Mouse (Mus musculus): Measurements from ENCODE around the gene Mfng.
A peak's percentile ranks its signal among the peaks of the same experiment; 100 is the strongest.

The Mfng gene

GRCm38 (mm10) chr15:78787287-78787856 is 14.1 kb upstream of the Mfng start:
- DNase-seq (ENCODE audit: low read depth, low spot score): no peak

DNA sequence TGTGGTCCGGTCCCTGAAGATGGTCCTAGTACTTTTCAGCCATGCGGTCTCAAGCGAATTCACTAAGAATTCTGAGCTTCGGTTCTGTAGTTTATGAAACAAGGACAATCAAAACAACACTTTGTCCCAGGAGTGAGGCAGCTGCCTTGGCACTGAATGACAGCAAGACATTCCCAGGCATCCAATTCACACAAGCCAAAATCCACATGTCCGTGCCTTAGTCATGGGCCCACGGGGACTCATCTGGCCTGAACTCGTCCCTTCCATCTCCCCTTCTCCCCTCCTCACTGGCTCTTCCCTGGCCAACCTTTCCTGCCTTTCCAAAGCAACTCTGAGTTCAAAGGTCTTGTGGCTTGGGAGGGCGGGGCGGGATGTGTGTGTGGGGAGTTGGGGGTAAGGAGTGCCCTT is 13.1 kb upstream of the Mfng start:
- DNase-seq (ENCODE audit: low read depth, low spot score): no peak

- no peak for DNase-seq (ENCODE audit: low read depth, low spot score)
These were observed 12.7 kb upstream of the Mfng start for GRCm38 (mm10) chr15:78785961-78786360.

- no peak for DNase-seq (ENCODE audit: low read depth, low spot score)
These were observed 12.0 kb upstream of the Mfng start for GRCm38 (mm10) chr15:78785258-78785657.

DNA sequence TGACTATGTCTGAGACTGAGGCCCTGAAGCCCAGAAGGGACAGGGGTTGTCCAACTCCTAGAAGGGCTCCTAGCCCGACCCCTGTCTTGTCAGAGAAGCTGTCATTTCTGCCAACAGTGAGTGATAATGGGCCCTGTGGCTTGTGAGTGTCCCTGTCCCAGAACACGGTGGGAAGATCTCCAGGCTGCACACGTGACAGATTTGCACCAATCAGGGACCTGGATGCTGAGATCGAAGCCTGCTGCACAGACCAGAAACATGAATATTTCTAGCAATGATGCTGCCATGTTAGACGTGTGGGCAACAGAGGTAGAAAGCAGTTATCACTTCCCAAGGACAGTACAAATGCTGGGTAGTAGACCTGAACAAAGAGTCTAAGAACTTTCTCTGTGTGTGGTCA is 11.2 kb upstream of the Mfng start:
- no peak for DNase-seq (ENCODE audit: low read depth, low spot score)

- DNase-seq (ENCODE audit: low read depth, low spot score): no peak
These were observed 9.3 kb upstream of the Mfng start for GRCm38 (mm10) chr15:78782348-78783103.

DNA sequence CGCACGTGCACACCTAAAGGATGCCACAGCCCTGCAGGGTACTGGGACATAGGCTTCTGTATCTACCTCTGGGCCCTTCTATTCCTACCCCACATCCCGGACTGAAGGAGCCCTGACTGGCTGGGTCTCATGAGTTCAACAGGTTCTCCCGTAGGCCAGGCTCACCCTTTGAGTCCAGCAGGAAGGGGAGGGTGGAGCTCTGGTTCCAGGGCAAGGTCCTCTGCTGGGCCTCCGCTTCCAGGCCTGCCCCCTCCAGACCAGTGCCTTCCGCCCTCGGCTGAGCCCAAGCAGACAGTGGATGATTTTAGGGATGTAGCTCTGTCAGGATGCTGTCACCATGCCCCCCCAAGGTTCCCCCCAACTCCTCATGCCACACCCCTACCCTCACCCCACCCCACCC is 7.6 kb upstream of the Mfng start:
- DNase-seq (ENCODE audit: low read depth, low spot score): no peak

- no peak for DNase-seq (ENCODE audit: low read depth, low spot score)
These were observed 7.1 kb upstream of the Mfng start for GRCm38 (mm10) chr15:78780359-78780758.

GRCm38 (mm10) chr15:78779690-78780089 is 6.4 kb upstream of the Mfng start:
- no peak for DNase-seq (ENCODE audit: low read depth, low spot score)

- no peak for DNase-seq (ENCODE audit: low read depth, low spot score)
These were observed 6.0 kb upstream of the Mfng start for GRCm38 (mm10) chr15:78779253-78779652.

GRCm38 (mm10) chr15:78778077-78778870 is 5.0 kb upstream of the Mfng start:
- peak; percentile 88 for DNase-seq (ENCODE audit: low read depth, low spot score)

DNA sequence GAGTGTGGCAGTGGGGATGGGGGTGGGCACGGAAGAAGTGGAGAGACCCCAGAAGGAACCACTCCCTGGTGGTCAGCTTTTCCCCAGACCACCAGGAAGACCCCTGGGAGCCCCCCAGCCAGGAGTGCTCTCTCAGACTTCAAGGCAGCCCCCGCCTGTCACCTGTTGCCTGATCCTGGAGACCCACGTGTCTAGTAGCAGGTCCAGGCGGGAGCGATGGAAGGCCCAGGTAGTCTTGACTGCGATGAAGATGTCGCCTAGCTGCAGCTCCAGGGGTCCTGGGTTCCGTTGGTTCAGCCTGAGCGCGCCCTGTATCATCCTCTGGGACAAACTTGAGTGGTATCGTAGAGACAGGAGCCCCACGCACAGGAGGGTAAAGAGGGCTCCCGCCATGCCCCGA is 419 bp downstream of the Mfng start:
- DNase-seq (ENCODE audit: low read depth, low spot score): no peak

GRCm38 (mm10) chr15:78772368-78772763 is 909 bp downstream of the Mfng start:
- DNase-seq (ENCODE audit: low read depth, low spot score): no peak

GRCm38 (mm10) chr15:78771531-78772367 is 1.5 kb downstream of the Mfng start:
- DNase-seq (ENCODE audit: low read depth, low spot score): no peak

DNA sequence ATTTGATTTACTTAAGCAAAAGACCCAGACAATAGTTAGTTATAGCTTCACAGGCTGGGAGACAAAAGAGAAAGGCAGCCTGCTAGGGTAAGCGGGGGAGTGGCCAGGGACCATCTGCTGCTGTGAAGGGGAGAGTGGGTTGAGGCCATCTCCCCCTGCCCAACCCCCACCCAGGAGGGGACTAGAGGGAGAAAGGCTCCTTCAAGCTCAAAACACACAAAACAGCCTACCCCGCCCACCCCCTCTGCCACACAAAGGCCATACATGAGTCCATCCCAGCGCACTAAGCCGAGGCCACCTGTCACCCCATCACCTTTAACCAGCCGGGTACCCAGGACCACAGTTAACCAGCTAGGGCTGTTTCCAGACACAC is 2.3 kb downstream of the Mfng start:
- DNase-seq (ENCODE audit: low read depth, low spot score): no peak

GRCm38 (mm10) chr15:78770234-78770982 is 2.9 kb downstream of the Mfng start:
- no peak for DNase-seq (ENCODE audit: low read depth, low spot score)

GRCm38 (mm10) chr15:78769064-78769463 is 4.2 kb downstream of the Mfng start:
- DNase-seq (ENCODE audit: low read depth, low spot score): no peak

GRCm38 (mm10) chr15:78763704-78764103 is 9.6 kb downstream of the Mfng start:
- DNase-seq (ENCODE audit: low read depth, low spot score): no peak

- DNase-seq (ENCODE audit: low read depth, low spot score): no peak
These were observed 10.1 kb downstream of the Mfng start for GRCm38 (mm10) chr15:78763210-78763609.

GRCm38 (mm10) chr15:78761112-78761511 is 12.2 kb downstream of the Mfng start:
- DNase-seq (ENCODE audit: low read depth, low spot score): no peak

DNA sequence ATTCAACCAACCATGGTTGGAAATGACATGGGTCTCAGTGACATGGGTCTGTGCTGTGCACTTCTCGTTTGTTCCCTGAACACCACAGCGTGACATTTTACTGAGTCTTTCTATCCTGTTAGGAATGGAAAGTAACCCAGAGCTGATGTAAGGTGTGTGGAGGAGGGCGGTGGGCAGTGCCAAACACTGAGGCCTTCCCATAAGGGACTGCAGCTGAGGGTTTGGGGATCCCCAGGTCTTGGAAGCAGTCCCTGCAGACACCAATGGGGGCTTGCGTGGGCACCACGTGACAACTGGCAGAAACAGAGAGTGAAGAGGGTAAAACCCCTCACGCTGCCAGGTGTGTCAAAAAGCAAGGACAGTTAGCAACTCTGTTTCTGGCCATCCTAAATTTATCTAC is 15.1 kb downstream of the Mfng start:
- no peak for DNase-seq (ENCODE audit: low read depth, low spot score)
